Mouse (Mus musculus) splenic B cell, adult 2 months (primary cell): Measurements from ENCODE around the gene Il1a.

Experiments used
- DNase-seq: peaks from one replicate; pipeline ENCODE4 v3.0.0-alpha.2; 2011; ENCODE audit warnings: low read depth, low spot score
- H3K27me3 ChIP-seq: 2 replicates; pipeline ENCODE4 v1.6.1; 2012; ENCODE audit warnings: mild to moderate bottlenecking, low read length, moderate library complexity, mixed read lengths; ENCODE audit not compliant: control insufficient read depth, poor library complexity, insufficient read depth, severe bottlenecking
- H3K36me3 ChIP-seq: 2 replicates; pipeline ENCODE4 v1.6.1; 2012; ENCODE audit warnings: mild to moderate bottlenecking, low read length, moderate library complexity, mixed read lengths; ENCODE audit not compliant: control insufficient read depth, poor library complexity, insufficient read depth, severe bottlenecking

Il1a gene

DNA sequence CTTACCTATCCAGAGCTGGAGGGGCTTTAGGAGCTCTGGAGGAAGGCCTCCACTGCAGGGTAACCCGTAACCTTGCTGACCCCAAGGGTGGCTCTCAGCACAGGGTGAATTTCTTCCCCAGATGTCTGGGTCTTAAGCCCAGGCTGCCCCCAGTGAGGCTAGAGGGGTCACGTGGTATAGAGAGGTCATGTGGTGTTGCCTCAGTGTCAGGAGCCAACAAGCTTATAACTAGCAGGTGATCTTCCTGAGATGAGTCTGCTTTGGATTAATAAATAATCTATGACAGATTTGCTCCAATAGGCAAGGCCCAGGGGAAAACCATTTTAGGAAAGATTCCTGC lies 56.2 kb downstream of the Il1a start:
- no peak for DNase-seq
- H3K27me3 ChIP-seq = no peaks in the 10 kb centered on the region
- H3K36me3 ChIP-seq = no peaks in the 10 kb centered on the region

DNA sequence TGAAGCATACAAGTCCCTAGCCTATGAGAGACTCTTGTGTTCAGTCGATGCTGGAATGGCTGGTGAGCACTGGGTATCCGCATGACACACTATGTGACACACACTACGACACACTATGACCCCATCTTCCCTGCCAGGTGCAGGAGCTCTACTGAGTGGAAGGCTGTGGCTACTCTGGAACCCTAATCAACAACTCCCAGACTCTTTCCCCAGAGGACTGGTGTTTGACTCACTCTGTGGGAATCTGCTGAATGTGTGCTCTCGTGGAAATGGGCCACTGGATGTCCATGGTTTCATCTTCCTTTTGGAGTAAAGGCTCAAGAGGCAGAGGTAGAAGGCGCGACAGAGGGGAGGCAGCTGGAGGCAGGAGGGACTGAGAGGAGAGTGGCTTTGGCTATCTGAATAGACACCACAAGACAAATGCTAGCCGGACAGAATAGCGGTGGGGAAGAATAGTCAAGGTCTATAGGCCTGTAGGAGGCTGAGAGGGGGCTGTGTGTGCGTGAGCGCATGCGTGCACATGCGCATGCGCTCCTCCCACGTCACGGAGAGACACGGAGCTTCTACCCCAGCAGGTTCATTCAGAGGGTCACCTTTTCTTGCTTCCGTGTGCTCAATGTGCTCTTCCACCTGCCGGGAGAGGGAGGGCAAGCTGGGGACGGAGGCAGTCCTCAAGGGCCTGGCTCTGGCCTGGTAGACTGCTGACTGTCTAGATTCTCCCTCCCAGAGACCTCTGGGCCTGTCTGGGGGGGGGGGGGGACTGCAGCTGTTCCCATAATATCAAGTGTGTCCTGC lies 56.7 kb downstream of the Il1a start:
- DNase-seq = no peak
- Histone ChIP-seq H3K36me3 (no peaks in the 10 kb centered on the region), H3K27me3 (no peaks in the 10 kb centered on the region)
